ENCODE assay signal across 8 mouse cellular contexts in the genomic region with DNA sequence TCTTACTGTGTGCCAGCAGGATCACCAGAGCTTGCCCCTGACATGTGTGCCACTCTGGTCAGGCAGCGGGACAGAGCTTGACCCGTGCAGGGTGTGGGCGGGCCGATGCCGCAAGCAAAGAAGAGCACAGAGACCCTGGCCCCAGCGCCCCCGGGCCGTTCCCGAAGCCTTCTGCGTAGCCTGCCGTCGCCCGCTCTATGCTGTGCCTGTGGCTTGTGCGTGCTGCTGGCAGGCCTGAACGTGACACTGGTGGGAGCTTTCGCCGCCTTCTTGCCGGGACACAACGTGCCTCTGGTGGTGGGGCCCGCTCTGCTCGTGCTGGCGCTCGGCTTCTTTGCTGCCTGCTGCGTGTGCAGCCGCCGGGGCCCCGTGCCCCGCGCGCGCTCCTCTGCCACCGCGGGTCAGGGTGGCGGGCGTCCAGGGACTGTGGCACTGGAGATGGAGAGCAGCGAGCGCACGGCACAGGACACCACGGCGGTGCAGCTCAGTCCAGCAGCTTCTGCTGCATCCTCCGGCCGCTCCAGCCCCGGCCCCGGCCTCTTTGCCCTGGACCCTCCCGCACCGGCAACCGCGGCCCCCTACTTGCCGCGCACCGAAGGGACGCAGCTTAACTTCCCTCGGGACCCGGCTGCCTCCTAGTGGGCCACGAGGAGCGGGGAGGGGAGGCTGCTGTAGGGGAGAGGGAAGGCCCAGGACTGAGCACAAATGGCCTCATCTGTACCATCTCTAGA. TPM values are rescaled to one million over a fixed set of nuclear protein-coding genes. Genes with fewer than 3 reads are reported as not detected.
DNase-seq lines count a peak whose midpoint lies in the region; ATAC-seq and TF ChIP-seq lines count a peak whose summit lies in the region.

No protein-coding gene starts in this region.

- peaks cover 88% of the 10 kb centered on the region for H3K27me3 ChIP-seq in heart, embryonic 12.5 days (replicated peaks)
- peaks cover 69% of the 10 kb centered on the region for H3K27me3 ChIP-seq in heart, postnatal 0 days (ENCODE audit: control insufficient read depth, insufficient read depth, low read length)
- H3K27me3 ChIP-seq in liver, embryonic 15.5 days = peaks cover 91% of the 10 kb centered on the region
- peaks cover 53% of the 10 kb centered on the region for H3K27me3 ChIP-seq in stomach, embryonic 16.5 days (ENCODE audit: control insufficient read depth, insufficient read depth, low read length)

- no peaks in the 10 kb centered on the region for H3K36me3 ChIP-seq in heart, embryonic 12.5 days
- H3K36me3 ChIP-seq in heart, postnatal 0 days (replicated peaks; ENCODE audit: control insufficient read depth, insufficient read depth, low read length) = no peaks in the 10 kb centered on the region
- H3K36me3 ChIP-seq in liver, embryonic 15.5 days (replicated peaks) = no peaks in the 10 kb centered on the region
- no peaks in the 10 kb centered on the region for H3K36me3 ChIP-seq in stomach, embryonic 16.5 days (ENCODE audit: control insufficient read depth, insufficient read depth, low read length)

- H3K9me3 ChIP-seq in heart, embryonic 12.5 days (replicated peaks) = no peaks in the 10 kb centered on the region
- no peaks in the 10 kb centered on the region for H3K9me3 ChIP-seq in heart, postnatal 0 days (replicated peaks; ENCODE audit: control insufficient read depth, low read length)
- H3K9me3 ChIP-seq in liver, embryonic 15.5 days (replicated peaks) = no peaks in the 10 kb centered on the region
- H3K9me3 ChIP-seq in stomach, embryonic 16.5 days (replicated peaks; ENCODE audit: control insufficient read depth, low read length) = no peaks in the 10 kb centered on the region

- ATAC-seq in heart, embryonic 12.5 days (ENCODE audit: insufficient number of reproducible peaks, low FRiP score) = peak; percentile 46; the same call in 1 of the 2 replicates
- peak; percentile 40 for ATAC-seq in heart, postnatal 0 days (ENCODE audit: insufficient read depth, low read depth)
- ATAC-seq in liver, embryonic 15.5 days (ENCODE audit: insufficient read depth) = no peak
- ATAC-seq in stomach, embryonic 16.5 days (ENCODE audit: insufficient read depth, low FRiP score) = no peak

- H3K27ac ChIP-seq in heart, embryonic 12.5 days (ENCODE audit: poor library complexity, severe bottlenecking) = no peak overlapping the region
- H3K27ac ChIP-seq in heart, postnatal 0 days (ENCODE audit: low read depth) = no peak overlapping the region
- H3K27ac ChIP-seq in liver, embryonic 15.5 days (replicated peaks) = no peak overlapping the region
- H3K27ac ChIP-seq in stomach, embryonic 16.5 days (ENCODE audit: low read length) = no peak overlapping the region

- TF ChIP-seq EP300 in heart, postnatal 0 days (IDR thresholded peaks at IDR 0.05; ENCODE audit: low read depth) = no peak

- peak; percentile 33 for TF ChIP-seq CTCF in heart, postnatal 0 days (IDR thresholded peaks at IDR 0.05; ENCODE audit: low read depth)

- H3K4me2 ChIP-seq in heart, embryonic 12.5 days = peak overlapping the region; percentile 91
- peak overlapping the region; percentile 62 for H3K4me2 ChIP-seq in heart, postnatal 0 days (ENCODE audit: low read depth, low read length)
- H3K4me2 ChIP-seq in liver, embryonic 15.5 days = peak overlapping the region; percentile 44
- H3K4me2 ChIP-seq in stomach, embryonic 16.5 days (ENCODE audit: low read depth, low read length) = peak overlapping the region; percentile 56

- peak overlapping the region; percentile 50 for H3K4me3 ChIP-seq in heart, embryonic 12.5 days
- H3K4me3 ChIP-seq in heart, postnatal 0 days (ENCODE audit: low read depth, low read length) = peak overlapping the region; percentile 41
- H3K4me3 ChIP-seq in liver, embryonic 15.5 days (replicated peaks) = peak overlapping the region; percentile 21
- peak overlapping the region; percentile 37 for H3K4me3 ChIP-seq in stomach, embryonic 16.5 days (replicated peaks; ENCODE audit: low read length)

- H3K4me1 ChIP-seq in heart, embryonic 12.5 days (replicated peaks) = peaks cover 8% of the 10 kb centered on the region
- H3K4me1 ChIP-seq in heart, postnatal 0 days (ENCODE audit: control insufficient read depth, insufficient read depth) = peaks cover 6% of the 10 kb centered on the region
- no peaks in the 10 kb centered on the region; the same call in 1 of the 2 replicates for H3K4me1 ChIP-seq in liver, embryonic 15.5 days (replicated peaks)
- peaks cover 8% of the 10 kb centered on the region; the same call in 1 of the 2 replicates for H3K4me1 ChIP-seq in stomach, embryonic 16.5 days (ENCODE audit: control insufficient read depth, insufficient read depth, low read length)

- H3K9ac ChIP-seq in heart, embryonic 12.5 days = peak overlapping the region; percentile 55
- H3K9ac ChIP-seq in heart, postnatal 0 days (replicated peaks; ENCODE audit: low read depth, low read length) = no peak overlapping the region; the same call in 1 of the 2 replicates
- no peak overlapping the region for H3K9ac ChIP-seq in liver, embryonic 15.5 days
- H3K9ac ChIP-seq in stomach, embryonic 16.5 days (ENCODE audit: low read length) = peak overlapping the region; percentile 34; the same call in 1 of the 2 replicates

- DNase-seq in heart, adult 8-10 months (ENCODE audit: low spot score) = no peak
- peak; percentile 21 for DNase-seq in brain, adult 2 months (ENCODE audit: low read depth, low spot score)
- DNase-seq in heart, postnatal 0 days (ENCODE audit: low spot score) = no peak
- DNase-seq in layer of hippocampus, adult 8-10 months (ENCODE audit: low spot score in 2 of 2) = no peak
- no peak for DNase-seq in kidney, adult 18-20 months

- WGBS in heart, embryonic 12.5 days = under 1% methylated on average over 56 of the region's 56 CpGs
- 2% methylated on average over 53 of the region's 56 CpGs for WGBS in heart, postnatal 0 days
- WGBS in liver, embryonic 15.5 days (ENCODE audit: insufficient replicate concordance) = 2% methylated on average over 56 of the region's 56 CpGs
- 2% methylated on average over 56 of the region's 56 CpGs for WGBS in stomach, embryonic 16.5 days

RNA-seq across cellular contexts. Expression of gene 6430628N08Rik, which starts 7.6 kb away (rescaled TPM):
- polyA plus RNA-seq in heart, embryonic 12.5 days (2016; fragmentation: Nextera tagmentation; extraction: Ambion mirVana) = not detected in 2 replicates
- not detected for total RNA-seq in heart, adult 8-10 months (2022)
- total RNA-seq in heart, postnatal 0 days (2014; rRNA removed; ENCODE audit: low replicate concordance) = not detected in 2 replicates
- polyA plus RNA-seq in heart, postnatal 0 days (2015; fragmentation: Nextera tagmentation; extraction: Ambion mirVana) = not detected in 2 replicates
- not detected in 2 replicates for polyA plus RNA-seq in liver, embryonic 15.5 days (2015; fragmentation: Nextera tagmentation; extraction: Ambion mirVana)
- polyA plus RNA-seq in stomach, embryonic 16.5 days (2015; fragmentation: Nextera tagmentation; extraction: Ambion mirVana) = not detected in 2 replicates
- under 1 TPM in 2 of 4 experiments, not detected in 2; 0.20 to 0.28 TPM for total RNA-seq in layer of hippocampus, adult 8-10 months (2022)

RNA-seq across cellular contexts. Expression of gene Kncn, which starts 13.9 kb away (rescaled TPM):
- polyA plus RNA-seq in heart, embryonic 12.5 days (2016; fragmentation: Nextera tagmentation; extraction: Ambion mirVana) = not detected in 2 replicates
- not detected for total RNA-seq in heart, adult 8-10 months (2022)
- not detected in 2 replicates for total RNA-seq in heart, postnatal 0 days (2014; rRNA removed; ENCODE audit: low replicate concordance)
- polyA plus RNA-seq in heart, postnatal 0 days (2015; fragmentation: Nextera tagmentation; extraction: Ambion mirVana) = not detected in 2 replicates
- polyA plus RNA-seq in liver, embryonic 15.5 days (2015; fragmentation: Nextera tagmentation; extraction: Ambion mirVana) = not detected in 2 replicates
- not detected in 2 replicates for polyA plus RNA-seq in stomach, embryonic 16.5 days (2015; fragmentation: Nextera tagmentation; extraction: Ambion mirVana)
- total RNA-seq in layer of hippocampus, adult 8-10 months (2022) = under 1 TPM in 3 of 4 experiments, not detected in 1; 0.39 to 0.53 (median 0.41) TPM

RNA-seq across cellular contexts. Expression of gene Dmbx1, which starts 41.7 kb away (rescaled TPM):
- 0.04 TPM in 1 of 2 replicates, not detected in the other for polyA plus RNA-seq in heart, embryonic 12.5 days (2016; fragmentation: Nextera tagmentation; extraction: Ambion mirVana)
- not detected for total RNA-seq in heart, adult 8-10 months (2022)
- not detected in 2 replicates for total RNA-seq in heart, postnatal 0 days (2014; rRNA removed; ENCODE audit: low replicate concordance)
- polyA plus RNA-seq in heart, postnatal 0 days (2015; fragmentation: Nextera tagmentation; extraction: Ambion mirVana) = not detected in 2 replicates
- polyA plus RNA-seq in liver, embryonic 15.5 days (2015; fragmentation: Nextera tagmentation; extraction: Ambion mirVana) = not detected in 2 replicates
- not detected in 2 replicates for polyA plus RNA-seq in stomach, embryonic 16.5 days (2015; fragmentation: Nextera tagmentation; extraction: Ambion mirVana)
- under 1 TPM in 1 of 4 experiments, not detected in 3; 0.08 TPM for total RNA-seq in layer of hippocampus, adult 8-10 months (2022)

RNA-seq across cellular contexts. Expression of gene Mknk1, which starts 59.1 kb away (rescaled TPM):
- 20.1 and 21.6 TPM in 2 replicates for polyA plus RNA-seq in heart, embryonic 12.5 days (2016; fragmentation: Nextera tagmentation; extraction: Ambion mirVana)
- total RNA-seq in heart, adult 8-10 months (2022) = 10 to 100 TPM; 22.2 to 27.6 (median 25.6) TPM
- 10.9 and 15.4 TPM in 2 replicates for total RNA-seq in heart, postnatal 0 days (2014; rRNA removed; ENCODE audit: low replicate concordance)
- 15.5 and 16.6 TPM in 2 replicates for polyA plus RNA-seq in heart, postnatal 0 days (2015; fragmentation: Nextera tagmentation; extraction: Ambion mirVana)
- 30.0 and 33.1 TPM in 2 replicates for polyA plus RNA-seq in liver, embryonic 15.5 days (2015; fragmentation: Nextera tagmentation; extraction: Ambion mirVana)
- polyA plus RNA-seq in stomach, embryonic 16.5 days (2015; fragmentation: Nextera tagmentation; extraction: Ambion mirVana) = 42.4 and 42.5 TPM in 2 replicates
- total RNA-seq in layer of hippocampus, adult 8-10 months (2022) = 10 to 100 TPM; 47.2 to 70.6 (median 53.7) TPM

Comparison
In these comparisons a context has a peak if more than half of its experiments do, and no peak if none do; other contexts are left out.
1. H3K9ac ChIP-seq: peak in heart, embryonic 12.5 days (single experiment) and stomach, embryonic 16.5 days (single experiment); none in heart, postnatal 0 days (single experiment) and liver, embryonic 15.5 days (single experiment).
2. ATAC-seq: peak in heart, embryonic 12.5 days (single experiment) and heart, postnatal 0 days (single experiment); none in liver, embryonic 15.5 days (single experiment) and stomach, embryonic 16.5 days (single experiment).
3. Peak in every context shown above with its lines, with median percentiles within 50 percentile points of each other: H3K4me2 ChIP-seq and H3K4me3 ChIP-seq.